Mouse (Mus musculus): ENCODE data around the gene Hgd. TPM values are rescaled to one million over a fixed set of nuclear protein-coding genes. Genes with fewer than 3 reads are reported as not detected.

Gene Hgd
- polyA plus RNA-seq, 1 experiment from 2014 or later: 0.48 TPM

DNA sequence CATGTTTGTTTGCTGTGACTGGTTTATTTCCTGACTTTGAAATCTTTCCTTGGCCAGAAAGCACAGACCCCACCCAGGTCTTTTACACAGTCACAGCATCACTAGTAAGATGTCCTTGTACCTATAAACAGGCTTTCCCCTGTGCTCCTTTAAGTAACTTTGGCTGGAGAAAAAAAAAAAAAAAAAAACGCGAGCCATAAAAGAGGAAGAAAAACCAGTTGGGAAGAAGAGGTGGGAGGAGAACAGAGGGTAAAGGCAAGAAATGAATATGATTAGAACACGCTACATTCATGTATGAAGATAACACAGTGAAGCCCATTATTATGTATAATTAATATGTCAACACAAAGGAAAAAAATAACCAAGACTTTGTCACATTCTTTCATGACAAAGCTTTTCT lies 4.6 kb upstream of the Hgd start:
- no peaks in the 10 kb centered on the region for H3K4me1 ChIP-seq (ENCODE audit: insufficient read depth, low read depth, low read length)
- 62% methylated on average over 3 of the region's 3 CpGs for WGBS
- no peaks in the 10 kb centered on the region; the same call in 1 of the 2 replicates for H3K36me3 ChIP-seq (ENCODE audit: insufficient read depth, low read length)
- ATAC-seq (no peak), DNase-seq (ENCODE audit: low spot score) (no peak)
- no peaks in the 10 kb centered on the region for H3K27me3 ChIP-seq (replicated peaks; ENCODE audit: insufficient read depth, low read length)
- H3K27ac ChIP-seq (ENCODE audit: low read length): no peak overlapping the region
- H3K9ac ChIP-seq (replicated peaks; ENCODE audit: low read depth): no peak overlapping the region
- TF ChIP-seq EP300 (IDR thresholded peaks at IDR 0.05): no peak
- no peak for TF ChIP-seq CTCF (IDR thresholded peaks at IDR 0.05)
- H3K4me3 ChIP-seq (ENCODE audit: low read depth, low read length): no peak overlapping the region
- no peaks in the 10 kb centered on the region for H3K9me3 ChIP-seq (ENCODE audit: low read length)
- no peak overlapping the region for H3K4me2 ChIP-seq (replicated peaks; ENCODE audit: low read depth, low read length)

DNA sequence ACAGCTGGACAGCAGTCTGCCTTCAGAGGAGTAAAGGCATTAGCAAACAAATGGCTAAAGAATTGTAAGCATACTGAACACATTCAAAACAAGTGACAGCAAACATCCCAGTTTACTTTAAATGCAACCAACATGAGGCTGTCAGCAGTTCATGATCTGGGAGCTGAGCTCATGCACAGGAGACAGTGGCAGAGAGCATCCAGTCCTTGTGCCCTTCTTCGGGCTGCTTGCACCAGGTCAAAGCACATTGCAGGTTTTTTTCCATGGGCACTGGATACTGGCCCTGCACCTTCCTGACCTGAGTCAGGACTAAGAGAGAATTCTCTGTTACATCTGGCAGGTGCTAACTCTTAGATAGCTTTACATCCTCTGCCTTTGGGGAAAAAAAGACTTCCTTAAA lies 362 bp upstream of the Hgd start:
- H3K36me3 ChIP-seq (ENCODE audit: insufficient read depth, low read length): no peaks in the 10 kb centered on the region
- H3K4me3 ChIP-seq (ENCODE audit: low read depth, low read length): no peak overlapping the region
- DNase-seq (ENCODE audit: low spot score): no peak
- H3K4me2 ChIP-seq (replicated peaks; ENCODE audit: low read depth, low read length): no peak overlapping the region
- no peak for ATAC-seq
- no peaks in the 10 kb centered on the region for H3K27me3 ChIP-seq (replicated peaks; ENCODE audit: insufficient read depth, low read length)
- H3K9ac ChIP-seq (replicated peaks; ENCODE audit: low read depth): no peak overlapping the region
- 80% methylated on average over 1 of the region's 1 CpGs for WGBS
- H3K27ac ChIP-seq (ENCODE audit: low read length): no peak overlapping the region
- TF ChIP-seq CTCF (IDR thresholded peaks at IDR 0.05): no peak
- no peak for TF ChIP-seq EP300 (IDR thresholded peaks at IDR 0.05)
- H3K4me1 ChIP-seq (ENCODE audit: insufficient read depth, low read depth, low read length): no peaks in the 10 kb centered on the region
- H3K9me3 ChIP-seq (ENCODE audit: low read length): no peaks in the 10 kb centered on the region

- no peak for DNase-seq (ENCODE audit: low spot score)
- no peak for ATAC-seq
- no peaks in the 10 kb centered on the region for H3K9me3 ChIP-seq (ENCODE audit: low read length)
- WGBS: 80% methylated on average over 4 of the region's 4 CpGs
- no peak for TF ChIP-seq EP300 (IDR thresholded peaks at IDR 0.05)
- TF ChIP-seq CTCF (IDR thresholded peaks at IDR 0.05): no peak
- H3K36me3 ChIP-seq (ENCODE audit: insufficient read depth, low read length): no peaks in the 10 kb centered on the region
- H3K27ac ChIP-seq (ENCODE audit: low read length): no peak overlapping the region
- no peaks in the 10 kb centered on the region for H3K4me1 ChIP-seq (ENCODE audit: insufficient read depth, low read depth, low read length)
- no peak overlapping the region for H3K9ac ChIP-seq (replicated peaks; ENCODE audit: low read depth)
- no peaks in the 10 kb centered on the region for H3K27me3 ChIP-seq (replicated peaks; ENCODE audit: insufficient read depth, low read length)
- no peak overlapping the region for H3K4me3 ChIP-seq (ENCODE audit: low read depth, low read length)
- H3K4me2 ChIP-seq (replicated peaks; ENCODE audit: low read depth, low read length): no peak overlapping the region
Observed at GRCm38 (mm10) chr16:37580651-37581050, 698 bp downstream of the Hgd start.

- H3K36me3 ChIP-seq (ENCODE audit: insufficient read depth, low read length): no peaks in the 10 kb centered on the region
- no peak overlapping the region for H3K9ac ChIP-seq (replicated peaks; ENCODE audit: low read depth)
- H3K4me3 ChIP-seq (ENCODE audit: low read depth, low read length): no peak overlapping the region
- ATAC-seq (no peak), DNase-seq (ENCODE audit: low spot score) (no peak)
- H3K9me3 ChIP-seq (ENCODE audit: low read length): no peaks in the 10 kb centered on the region
- no peaks in the 10 kb centered on the region for H3K27me3 ChIP-seq (replicated peaks; ENCODE audit: insufficient read depth, low read length)
- H3K27ac ChIP-seq (ENCODE audit: low read length): no peak overlapping the region
- no peak for TF ChIP-seq EP300 (IDR thresholded peaks at IDR 0.05)
- TF ChIP-seq CTCF (IDR thresholded peaks at IDR 0.05): no peak
- WGBS: 63% methylated on average over 3 of the region's 3 CpGs
- no peaks in the 10 kb centered on the region for H3K4me1 ChIP-seq (ENCODE audit: insufficient read depth, low read depth, low read length)
- no peak overlapping the region for H3K4me2 ChIP-seq (replicated peaks; ENCODE audit: low read depth, low read length)
Observed at GRCm38 (mm10) chr16:37581901-37582300, 1.9 kb downstream of the Hgd start.

GRCm38 (mm10) chr16:37583306-37583705 lies 3.4 kb downstream of the Hgd start:
- WGBS: 90% methylated on average over 3 of the region's 3 CpGs
- ATAC-seq (no peak), DNase-seq (ENCODE audit: low spot score) (no peak)
- TF ChIP-seq CTCF (IDR thresholded peaks at IDR 0.05) (no peak), EP300 (IDR thresholded peaks at IDR 0.05) (no peak)
- Histone ChIP-seq H3K9ac (replicated peaks; ENCODE audit: low read depth) (no peak overlapping the region), H3K27me3 (replicated peaks; ENCODE audit: insufficient read depth, low read length) (no peaks in the 10 kb centered on the region), H3K9me3 (ENCODE audit: low read length) (no peaks in the 10 kb centered on the region), H3K36me3 (ENCODE audit: insufficient read depth, low read length) (no peaks in the 10 kb centered on the region), H3K4me2 (replicated peaks; ENCODE audit: low read depth, low read length) (no peak overlapping the region), H3K27ac (ENCODE audit: low read length) (no peak overlapping the region), H3K4me1 (ENCODE audit: insufficient read depth, low read depth, low read length) (no peaks in the 10 kb centered on the region), H3K4me3 (ENCODE audit: low read depth, low read length) (no peak overlapping the region)

GRCm38 (mm10) chr16:37583801-37584200 lies 3.8 kb downstream of the Hgd start:
- no peak overlapping the region for H3K9ac ChIP-seq (replicated peaks; ENCODE audit: low read depth)
- H3K27ac ChIP-seq (ENCODE audit: low read length): no peak overlapping the region
- H3K36me3 ChIP-seq (ENCODE audit: insufficient read depth, low read length): no peaks in the 10 kb centered on the region
- peak overlapping the region; percentile 53 for H3K4me2 ChIP-seq (replicated peaks; ENCODE audit: low read depth, low read length)
- TF ChIP-seq CTCF (IDR thresholded peaks at IDR 0.05) (no peak), EP300 (IDR thresholded peaks at IDR 0.05) (no peak)
- 42% methylated on average over 6 of the region's 6 CpGs for WGBS
- H3K4me3 ChIP-seq (ENCODE audit: low read depth, low read length): no peak overlapping the region; the same call in 1 of the 2 replicates
- no peaks in the 10 kb centered on the region for H3K9me3 ChIP-seq (ENCODE audit: low read length)
- DNase-seq (ENCODE audit: low spot score): no peak
- no peaks in the 10 kb centered on the region for H3K4me1 ChIP-seq (ENCODE audit: insufficient read depth, low read depth, low read length)
- no peak for ATAC-seq
- H3K27me3 ChIP-seq (replicated peaks; ENCODE audit: insufficient read depth, low read length): no peaks in the 10 kb centered on the region
